Mouse (Mus musculus): ENCODE measurements around the gene Lsm4. TPM values are rescaled to one million over a fixed set of nuclear protein-coding genes. Genes with fewer than 3 reads are reported as not detected.

Lsm4 gene
- total and polyA plus RNA-seq, 2 experiments from 2014 or later, result 157 to 312 TPM

GRCm38 (mm10) chr8:70709794-70710193 lies 36.7 kb downstream of the Lsm4 start:
- TF ChIP-seq CTCF (IDR thresholded peaks at IDR 0.05), result no peak
- ATAC-seq (ENCODE audit: low FRiP score), result no peak
- Histone ChIP-seq H3K4me1 (ENCODE audit: insufficient read depth, low read length) (no peaks in the 10 kb centered on the region), H3K36me3 (ENCODE audit: insufficient read depth, low read length) (peaks cover 3% of the 10 kb centered on the region; the same call in 1 of the 2 replicates), H3K9me3 (ENCODE audit: low read length) (no peaks in the 10 kb centered on the region), H3K9ac (replicated peaks; ENCODE audit: low read length, poor library complexity, severe bottlenecking) (no peak overlapping the region), H3K4me2 (ENCODE audit: low read depth, low read length, poor library complexity, severe bottlenecking) (no peak overlapping the region), H3K27me3 (ENCODE audit: insufficient read depth, low read length) (no peaks in the 10 kb centered on the region), H3K27ac (ENCODE audit: low read depth, low read length) (no peak overlapping the region), H3K4me3 (ENCODE audit: low read depth, low read length) (no peak overlapping the region)
- WGBS, result 89% methylated on average over 9 of the region's 9 CpGs
- DNase-seq (ENCODE audit: low spot score), result no peak

- no peaks in the 10 kb centered on the region for H3K9me3 ChIP-seq (ENCODE audit: low read length)
- H3K27me3 ChIP-seq (ENCODE audit: insufficient read depth, low read length), result no peaks in the 10 kb centered on the region
- H3K27ac ChIP-seq (ENCODE audit: low read depth, low read length), result no peak overlapping the region
- WGBS, result 92% methylated on average over 1 of the region's 1 CpGs
- no peak overlapping the region for H3K4me2 ChIP-seq (ENCODE audit: low read depth, low read length, poor library complexity, severe bottlenecking)
- no peak overlapping the region for H3K4me3 ChIP-seq (ENCODE audit: low read depth, low read length)
- TF ChIP-seq CTCF (IDR thresholded peaks at IDR 0.05), result no peak
- no peak overlapping the region for H3K9ac ChIP-seq (replicated peaks; ENCODE audit: low read length, poor library complexity, severe bottlenecking)
- no peaks in the 10 kb centered on the region for H3K4me1 ChIP-seq (ENCODE audit: insufficient read depth, low read length)
- ATAC-seq (ENCODE audit: low FRiP score), result no peak
- peaks cover 3% of the 10 kb centered on the region; the same call in 1 of the 2 replicates for H3K36me3 ChIP-seq (ENCODE audit: insufficient read depth, low read length)
- no peak for DNase-seq (ENCODE audit: low spot score)
These were observed 37.2 kb downstream of the Lsm4 start for GRCm38 (mm10) chr8:70710296-70710695.

DNA sequence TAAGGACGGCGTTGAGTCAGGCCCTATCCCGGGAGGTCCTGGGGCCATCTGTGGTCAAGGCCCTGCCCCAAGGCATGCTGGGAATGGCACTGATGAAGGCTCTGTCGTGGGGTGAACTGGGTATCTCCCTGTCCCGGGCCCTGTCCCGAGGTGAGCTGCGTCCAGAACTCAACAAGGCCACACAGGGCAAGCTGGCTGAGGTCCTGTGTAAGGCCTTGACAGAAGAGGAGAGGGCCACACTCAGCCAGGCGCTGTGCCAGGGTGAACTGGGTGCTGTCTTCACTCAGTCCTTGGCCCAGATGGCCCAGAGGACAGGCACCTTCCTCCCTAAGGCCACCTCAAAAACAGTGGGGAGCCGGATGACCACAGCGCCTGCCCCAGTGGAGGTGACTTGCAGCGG lies 38.0 kb downstream of the Lsm4 start:
- DNase-seq (ENCODE audit: low spot score) (no peak), ATAC-seq (ENCODE audit: low FRiP score) (no peak)
- Histone ChIP-seq H3K9ac (replicated peaks; ENCODE audit: low read length, poor library complexity, severe bottlenecking) (no peak overlapping the region), H3K27ac (ENCODE audit: low read depth, low read length) (no peak overlapping the region), H3K9me3 (ENCODE audit: low read length) (no peaks in the 10 kb centered on the region), H3K4me3 (ENCODE audit: low read depth, low read length) (no peak overlapping the region), H3K27me3 (ENCODE audit: insufficient read depth, low read length) (no peaks in the 10 kb centered on the region), H3K36me3 (ENCODE audit: insufficient read depth, low read length) (peaks cover 3% of the 10 kb centered on the region; the same call in 1 of the 2 replicates), H3K4me1 (ENCODE audit: insufficient read depth, low read length) (no peaks in the 10 kb centered on the region), H3K4me2 (ENCODE audit: low read depth, low read length, poor library complexity, severe bottlenecking) (no peak overlapping the region)
- 86% methylated on average over 11 of the region's 11 CpGs for WGBS
- TF ChIP-seq CTCF (IDR thresholded peaks at IDR 0.05), result no peak

DNA sequence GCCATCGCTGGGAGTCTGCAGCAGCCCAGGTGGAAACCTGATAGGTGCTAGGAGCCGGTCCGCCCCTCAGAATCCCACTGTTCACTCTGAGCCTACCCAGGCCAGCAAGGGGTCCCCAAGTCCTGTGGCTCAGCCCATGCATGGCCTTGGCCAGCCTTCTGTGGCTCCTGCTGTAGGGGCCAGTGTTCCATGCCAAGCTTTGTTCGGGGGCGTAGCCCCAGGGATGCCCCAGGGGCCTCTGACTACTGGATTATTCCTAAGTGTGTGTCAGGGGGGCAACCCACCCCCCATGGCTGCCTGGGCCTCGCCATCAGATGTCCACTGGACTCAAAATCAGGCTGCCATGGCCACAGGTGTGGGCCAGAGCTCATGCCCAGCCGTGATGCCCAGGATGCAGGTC lies 40.9 kb downstream of the Lsm4 start:
- Histone ChIP-seq H3K9ac (replicated peaks; ENCODE audit: low read length, poor library complexity, severe bottlenecking) (no peak overlapping the region), H3K36me3 (ENCODE audit: insufficient read depth, low read length) (no peaks in the 10 kb centered on the region), H3K27me3 (ENCODE audit: insufficient read depth, low read length) (no peaks in the 10 kb centered on the region), H3K4me1 (ENCODE audit: insufficient read depth, low read length) (no peaks in the 10 kb centered on the region), H3K9me3 (ENCODE audit: low read length) (no peaks in the 10 kb centered on the region), H3K27ac (ENCODE audit: low read depth, low read length) (no peak overlapping the region), H3K4me2 (ENCODE audit: low read depth, low read length, poor library complexity, severe bottlenecking) (no peak overlapping the region), H3K4me3 (ENCODE audit: low read depth, low read length) (no peak overlapping the region)
- no peak for TF ChIP-seq CTCF (IDR thresholded peaks at IDR 0.05)
- no peak for ATAC-seq (ENCODE audit: low FRiP score)
- WGBS, result 78% methylated on average over 7 of the region's 7 CpGs
- no peak for DNase-seq (ENCODE audit: low spot score)

- Histone ChIP-seq H3K9ac (replicated peaks; ENCODE audit: low read length, poor library complexity, severe bottlenecking) (no peak overlapping the region), H3K36me3 (ENCODE audit: insufficient read depth, low read length) (no peaks in the 10 kb centered on the region), H3K27ac (ENCODE audit: low read depth, low read length) (no peak overlapping the region), H3K9me3 (ENCODE audit: low read length) (no peaks in the 10 kb centered on the region), H3K4me3 (ENCODE audit: low read depth, low read length) (no peak overlapping the region), H3K4me1 (ENCODE audit: insufficient read depth, low read length) (no peaks in the 10 kb centered on the region), H3K4me2 (ENCODE audit: low read depth, low read length, poor library complexity, severe bottlenecking) (no peak overlapping the region), H3K27me3 (ENCODE audit: insufficient read depth, low read length) (no peaks in the 10 kb centered on the region)
- WGBS, result 65% methylated on average over 2 of the region's 2 CpGs
- DNase-seq (ENCODE audit: low spot score) (no peak), ATAC-seq (ENCODE audit: low FRiP score) (no peak)
- no peak for TF ChIP-seq CTCF (IDR thresholded peaks at IDR 0.05)
These were observed 42.0 kb downstream of the Lsm4 start for GRCm38 (mm10) chr8:70715086-70715485.

- no peak overlapping the region for H3K27ac ChIP-seq (ENCODE audit: low read depth, low read length)
- no peak for TF ChIP-seq CTCF (IDR thresholded peaks at IDR 0.05)
- H3K36me3 ChIP-seq (ENCODE audit: insufficient read depth, low read length), result no peaks in the 10 kb centered on the region
- ATAC-seq (ENCODE audit: low FRiP score) (no peak), DNase-seq (ENCODE audit: low spot score) (no peak)
- H3K9ac ChIP-seq (replicated peaks; ENCODE audit: low read length, poor library complexity, severe bottlenecking), result no peak overlapping the region
- no peak overlapping the region for H3K4me3 ChIP-seq (ENCODE audit: low read depth, low read length)
- no peak overlapping the region for H3K4me2 ChIP-seq (ENCODE audit: low read depth, low read length, poor library complexity, severe bottlenecking)
- no peaks in the 10 kb centered on the region for H3K4me1 ChIP-seq (ENCODE audit: insufficient read depth, low read length)
- H3K9me3 ChIP-seq (ENCODE audit: low read length), result no peaks in the 10 kb centered on the region
- 88% methylated on average over 40 of the region's 40 CpGs for WGBS
- H3K27me3 ChIP-seq (ENCODE audit: insufficient read depth, low read length), result no peaks in the 10 kb centered on the region
These were observed 43.7 kb downstream of the Lsm4 start for GRCm38 (mm10) chr8:70716521-70717400.

Data from midbrain, postnatal 0 days (tissue).